Mouse (Mus musculus): Measurements from ENCODE around the gene Nbeal2. TPM values are rescaled to one million over a fixed set of nuclear protein-coding genes. Genes with fewer than 3 reads are reported as not detected.

Nbeal2 gene
- polyA plus RNA-seq, 1 experiment, result 0.26 TPM

GRCm38 (mm10) chr9:110611471-110611870 is 42.5 kb downstream of the Nbeal2 start:
- peaks cover 3% of the 10 kb centered on the region for H3K4me1 ChIP-seq (ENCODE audit: control insufficient read depth)
- TF ChIP-seq GATA1 (IDR thresholded peaks at IDR 0.05; ENCODE audit: low read length) (no peak), TAL1 (IDR thresholded peaks at IDR 0.05; ENCODE audit: low read length) (no peak)
- no peak overlapping the region for H3K4me3 ChIP-seq (replicated peaks)
- H3K9me3 ChIP-seq (ENCODE audit: control insufficient read depth, low read length), result peaks cover 11% of the 10 kb centered on the region
- H3K36me3 ChIP-seq (ENCODE audit: control insufficient read depth), result peaks cover 87% of the 10 kb centered on the region
- H3K27me3 ChIP-seq (ENCODE audit: control insufficient read depth), result no peaks in the 10 kb centered on the region

GRCm38 (mm10) chr9:110583521-110583920 is 70.4 kb downstream of the Nbeal2 start:
- H3K27me3 ChIP-seq (ENCODE audit: control insufficient read depth), result no peaks in the 10 kb centered on the region
- no peaks in the 10 kb centered on the region; the same call in 1 of the 2 replicates for H3K4me1 ChIP-seq (ENCODE audit: control insufficient read depth)
- no peaks in the 10 kb centered on the region for H3K9me3 ChIP-seq (ENCODE audit: control insufficient read depth, low read length)
- peaks cover 71% of the 10 kb centered on the region for H3K36me3 ChIP-seq (ENCODE audit: control insufficient read depth)
- TF ChIP-seq GATA1 (IDR thresholded peaks at IDR 0.05; ENCODE audit: low read length), result no peak
- TF ChIP-seq TAL1 (IDR thresholded peaks at IDR 0.05; ENCODE audit: low read length), result no peak
- H3K4me3 ChIP-seq (replicated peaks), result no peak overlapping the region

DNA sequence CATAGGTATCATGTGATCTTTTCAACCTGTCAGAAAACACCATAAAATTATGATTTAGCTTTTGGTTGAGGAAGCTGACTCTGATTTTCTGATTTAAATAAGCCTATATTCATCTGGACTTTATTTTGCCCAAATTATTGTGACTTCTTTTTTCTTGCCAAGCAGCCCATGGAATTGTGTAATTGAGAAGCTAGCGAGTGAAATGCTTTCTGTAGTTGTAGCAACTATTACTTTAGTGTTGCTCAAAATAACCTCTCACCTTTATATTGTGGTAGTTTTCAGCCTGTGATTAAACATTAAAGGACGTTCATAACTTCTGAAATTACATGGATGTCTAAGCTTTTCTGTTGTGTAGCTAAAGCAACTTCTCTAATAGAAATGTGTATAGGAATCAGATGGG is 71.8 kb downstream of the Nbeal2 start:
- TF ChIP-seq GATA1 (IDR thresholded peaks at IDR 0.05; ENCODE audit: low read length), result no peak
- TF ChIP-seq TAL1 (IDR thresholded peaks at IDR 0.05; ENCODE audit: low read length), result no peak
- H3K36me3 ChIP-seq (ENCODE audit: control insufficient read depth), result peaks cover 71% of the 10 kb centered on the region
- H3K4me1 ChIP-seq (ENCODE audit: control insufficient read depth), result no peaks in the 10 kb centered on the region; the same call in 1 of the 2 replicates
- no peaks in the 10 kb centered on the region for H3K27me3 ChIP-seq (ENCODE audit: control insufficient read depth)
- no peaks in the 10 kb centered on the region for H3K9me3 ChIP-seq (ENCODE audit: control insufficient read depth, low read length)
- H3K4me3 ChIP-seq (replicated peaks), result no peak overlapping the region

Other genes with a start within 250 kb of the Nbeal2 start
- gene Ptpn23, start 245.9 kb downstream of the Nbeal2 start, polyA plus RNA-seq (2012), result 3.0 and 4.2 TPM in 2 replicates
- 0.15 and 0.39 TPM in 2 replicates for gene Ngp, start 234.4 kb downstream of the Nbeal2 start, polyA plus RNA-seq (2012)
- gene Klhl18, start 177.5 kb downstream of the Nbeal2 start, polyA plus RNA-seq (2012), result 0.20 and 0.41 TPM in 2 replicates
- 0.01 TPM in 1 of 2 replicates, not detected in the other for gene Kif9, start 177.2 kb downstream of the Nbeal2 start, polyA plus RNA-seq (2012)
- gene Setd2, start 121.6 kb downstream of the Nbeal2 start, polyA plus RNA-seq (2012), result 1.1 and 3.0 TPM in 2 replicates
- gene Nradd, start 29.7 kb downstream of the Nbeal2 start, polyA plus RNA-seq (2012), result 0.05 TPM in 1 of 2 replicates, not detected in the other
- gene Ccdc12, start 2.3 kb upstream of the Nbeal2 start, polyA plus RNA-seq (2012), result 21.3 and 25.9 TPM in 2 replicates
- gene Myl3, start 87.7 kb upstream of the Nbeal2 start, polyA plus RNA-seq (2012), result not detected in 2 replicates
- gene Pth1r, start 93.0 kb upstream of the Nbeal2 start, polyA plus RNA-seq (2012), result not detected in 2 replicates
- gene Prss42, start 144.0 kb upstream of the Nbeal2 start, polyA plus RNA-seq (2012), result not detected in 2 replicates
- 0.02 TPM in 1 of 2 replicates, not detected in the other for gene Prss44, start 159.8 kb upstream of the Nbeal2 start, polyA plus RNA-seq (2012)
- gene Prss43, start 172.5 kb upstream of the Nbeal2 start, polyA plus RNA-seq (2012), result not detected in 2 replicates
- gene Prss45, start 180.4 kb upstream of the Nbeal2 start, polyA plus RNA-seq (2012), result not detected in 2 replicates
- gene Prss46, start 190.3 kb upstream of the Nbeal2 start, polyA plus RNA-seq (2012), result not detected in 2 replicates
- gene Prss50, start 203.8 kb upstream of the Nbeal2 start, polyA plus RNA-seq (2012), result 0.87 and 3.1 TPM in 2 replicates
- gene Als2cl, start 225.7 kb upstream of the Nbeal2 start, polyA plus RNA-seq (2012), result 0.02 and 0.05 TPM in 2 replicates
- gene Tmie, start 226.0 kb upstream of the Nbeal2 start, polyA plus RNA-seq (2012), result not detected in 2 replicates

Measured in erythroblast, embryonic 14.5 days (primary cell).